Mouse (Mus musculus) limb, embryonic 15.5 days (tissue): ENCODE measurements at regions not wholly inside any gene's neighbourhood (a gene's known extent, or its start where the extent isn't known, plus 50 kb on each side); places are given as distances from the start of the nearest gene placed in this dataset.
"Not testable (repeated sequence)": the region's sequence is repeated elsewhere in the genome, so short reads cannot be mapped to it uniquely, and the experiment has no call there.

Source experiments
- ATAC-seq: fragments of 200-750 bp; cut with Nextera tagmentation; 2 replicates; pipeline ENCODE4 v1.8.0; 2017; ENCODE audit warnings: low read depth, moderate TSS enrichment; ENCODE audit not compliant: insufficient number of reproducible peaks, low FRiP score, low TSS enrichment
- H3K27ac ChIP-seq: fragments of 300-500 bp; sonication (generic); 2 replicates; pipeline ENCODE4 v1.5.1; 2015; ENCODE audit warnings: moderate library complexity, mild to moderate bottlenecking, inconsistent platforms
- H3K27me3 ChIP-seq: fragments of 300-500 bp; sonication (generic); 2 replicates; pipeline ENCODE4 v1.6.1; 2015; ENCODE audit warnings: inconsistent platforms
- H3K36me3 ChIP-seq: fragments of 300-500 bp; sonication (generic); 2 replicates; pipeline ENCODE4 v1.6.1; 2015; ENCODE audit warnings: inconsistent platforms
- H3K4me1 ChIP-seq: fragments of 300-500 bp; sonication (generic); 2 replicates; pipeline ENCODE4 v1.6.1; 2015; ENCODE audit warnings: inconsistent platforms
- H3K4me2 ChIP-seq: fragments of 300-500 bp; sonication (generic); 2 replicates; pipeline ENCODE4 v1.6.1; 2015; ENCODE audit warnings: mild to moderate bottlenecking, inconsistent platforms
- H3K4me3 ChIP-seq: fragments of 300-500 bp; sonication (generic); 2 replicates; pipeline ENCODE4 v1.5.1; 2015; ENCODE audit warnings: mild to moderate bottlenecking, inconsistent platforms
- H3K9ac ChIP-seq: fragments of 300-500 bp; sonication (generic); 2 replicates; pipeline ENCODE4 v1.6.1; 2015; ENCODE audit warnings: inconsistent platforms
- H3K9me3 ChIP-seq: fragments of 300-500 bp; sonication (generic); 2 replicates; pipeline ENCODE4 v1.6.1; 2016; ENCODE audit warnings: inconsistent platforms
- WGBS: fragments of 180-500 bp; shearing (Covaris S2); methylation state at CpG from one replicate; pipeline ENCODE4 v1.1.7; 2015; 5-methylcytosine and 5-hydroxymethylcytosine counted together

DNA sequence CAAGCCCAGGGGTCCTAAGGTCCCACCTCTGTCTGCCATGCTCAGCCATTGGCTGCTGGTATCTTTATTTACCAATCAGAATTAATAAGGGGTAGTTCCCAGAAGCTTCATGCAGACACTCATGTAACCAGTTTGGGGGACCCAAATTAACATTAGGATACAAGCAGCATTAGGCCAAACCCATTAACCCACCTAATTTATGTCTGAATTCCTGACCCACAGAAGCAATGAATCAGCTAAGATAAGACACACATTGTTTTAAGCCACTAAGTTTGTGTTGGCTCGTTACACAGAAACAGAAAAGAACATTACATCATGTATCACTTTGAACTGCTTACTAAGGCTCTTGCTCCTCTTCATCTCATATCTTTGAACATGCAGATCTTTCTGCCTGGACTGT is 461.0 kb downstream of the Lmo7 start:
- Histone ChIP-seq H3K36me3 (no peaks in the 10 kb centered on the region), H3K4me2 (no peak overlapping the region), H3K9ac (no peak overlapping the region), H3K9me3 (no peaks in the 10 kb centered on the region), H3K27ac (no peak overlapping the region), H3K27me3 (no peaks in the 10 kb centered on the region), H3K4me1 (no peaks in the 10 kb centered on the region), H3K4me3 (no peak overlapping the region)
- no peak for ATAC-seq
- 37% methylated on average over 1 of the region's 1 CpGs for WGBS

- no peaks in the 10 kb centered on the region for H3K9me3 ChIP-seq
- no peak overlapping the region for H3K4me3 ChIP-seq
- H3K9ac ChIP-seq = no peak overlapping the region
- no peaks in the 10 kb centered on the region for H3K36me3 ChIP-seq
- no peak overlapping the region for H3K27ac ChIP-seq
- H3K4me2 ChIP-seq = no peak overlapping the region
- no peak for ATAC-seq
- WGBS = 75% methylated on average over 3 of the region's 3 CpGs
- no peaks in the 10 kb centered on the region for H3K27me3 ChIP-seq
- H3K4me1 ChIP-seq = no peaks in the 10 kb centered on the region
Measured at GRCm38 (mm10) chr14:102181269-102181668, 451.5 kb downstream of the Lmo7 start.

GRCm38 (mm10) chr14:102171775-102172174 is 442.0 kb downstream of the Lmo7 start:
- no peak overlapping the region for H3K9ac ChIP-seq
- no peak overlapping the region for H3K4me2 ChIP-seq
- H3K27me3 ChIP-seq = no peaks in the 10 kb centered on the region
- no peak overlapping the region for H3K27ac ChIP-seq
- H3K9me3 ChIP-seq = no peaks in the 10 kb centered on the region
- H3K36me3 ChIP-seq = no peaks in the 10 kb centered on the region
- WGBS = 76% methylated on average over 2 of the region's 2 CpGs
- no peaks in the 10 kb centered on the region for H3K4me1 ChIP-seq
- ATAC-seq = no peak
- no peak overlapping the region for H3K4me3 ChIP-seq

DNA sequence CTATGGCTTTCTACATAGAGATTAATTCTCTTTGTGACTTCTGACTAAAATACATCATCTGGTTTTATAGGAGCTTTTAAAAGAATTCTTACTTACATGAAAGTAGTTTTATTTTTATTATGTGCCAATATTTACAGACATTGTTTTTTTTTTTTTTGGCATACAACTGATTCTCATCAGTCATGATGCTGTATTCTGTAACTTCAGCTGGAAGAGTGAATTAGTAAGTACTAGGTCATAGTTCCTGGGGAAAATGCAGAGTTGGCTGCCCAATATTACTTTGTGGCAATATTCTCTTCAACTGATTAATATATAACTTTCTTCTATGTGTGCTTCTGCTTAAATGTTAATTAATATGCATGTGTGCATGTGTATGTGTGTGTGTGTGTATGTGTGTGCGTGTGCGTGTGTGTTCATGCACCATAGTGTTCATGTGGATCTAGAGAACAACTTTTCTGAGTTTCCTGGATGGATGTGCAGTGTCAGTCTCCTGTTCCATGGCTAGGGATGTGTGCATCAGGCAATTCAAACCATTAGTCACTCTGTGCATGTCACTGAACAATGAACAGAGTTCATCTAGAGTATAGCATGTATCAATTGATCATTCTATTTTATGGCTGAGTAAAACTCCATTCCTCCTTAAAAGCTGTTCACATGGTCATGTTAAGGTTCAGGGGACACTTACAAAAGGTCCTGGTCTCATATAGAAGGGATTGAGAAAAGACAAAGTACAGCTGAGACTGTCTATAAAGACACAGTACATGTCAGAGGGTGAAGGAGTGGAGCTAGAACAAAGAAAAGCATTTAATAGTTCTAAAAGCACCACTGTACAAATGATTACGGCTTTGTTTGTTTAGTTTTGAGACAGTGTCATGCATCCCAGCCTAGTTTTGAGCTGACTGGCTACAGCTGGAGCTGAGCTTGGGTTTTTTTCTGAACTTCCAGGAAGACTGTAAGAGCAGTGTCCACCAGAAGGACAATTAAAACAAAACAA is 431.8 kb downstream of the Lmo7 start:
- Histone ChIP-seq H3K4me3 (no peak overlapping the region), H3K4me2 (no peak overlapping the region), H3K27me3 (no peaks in the 10 kb centered on the region), H3K4me1 (no peaks in the 10 kb centered on the region), H3K27ac (no peak overlapping the region), H3K9me3 (no peaks in the 10 kb centered on the region), H3K9ac (no peak overlapping the region), H3K36me3 (no peaks in the 10 kb centered on the region)
- 87% methylated on average over 3 of the region's 3 CpGs for WGBS
- ATAC-seq = no peak

GRCm38 (mm10) chr14:102150410-102150809 is 420.7 kb downstream of the Lmo7 start:
- not testable (repeated sequence) for H3K9ac ChIP-seq, H3K4me1 ChIP-seq, H3K4me2 ChIP-seq, H3K36me3 ChIP-seq, ATAC-seq, H3K9me3 ChIP-seq, H3K4me3 ChIP-seq, H3K27ac ChIP-seq, H3K27me3 ChIP-seq
- 94% methylated on average over 4 of the region's 4 CpGs for WGBS

GRCm38 (mm10) chr14:102142720-102143119 is 413.0 kb downstream of the Lmo7 start:
- H3K9ac ChIP-seq = no peak overlapping the region
- ATAC-seq = no peak
- 38% methylated on average over 2 of the region's 2 CpGs for WGBS

GRCm38 (mm10) chr14:102138936-102139335 is 409.2 kb downstream of the Lmo7 start:
- Histone ChIP-seq H3K27me3 (no peaks in the 10 kb centered on the region), H3K27ac (no peak overlapping the region), H3K9me3 (no peaks in the 10 kb centered on the region), H3K4me2 (no peak overlapping the region), H3K9ac (no peak overlapping the region), H3K36me3 (no peaks in the 10 kb centered on the region), H3K4me3 (no peak overlapping the region), H3K4me1 (no peaks in the 10 kb centered on the region)
- no peak for ATAC-seq
- WGBS = 92% methylated on average over 1 of the region's 1 CpGs

More at GRCm38 (mm10) chr14:102142720-102143119, 413.0 kb downstream of the Lmo7 start:
- Histone ChIP-seq H3K4me1 (no peaks in the 10 kb centered on the region), H3K4me2 (no peak overlapping the region), H3K4me3 (no peak overlapping the region), H3K27me3 (no peaks in the 10 kb centered on the region), H3K9me3 (no peaks in the 10 kb centered on the region), H3K36me3 (no peaks in the 10 kb centered on the region), H3K27ac (no peak overlapping the region)

DNA sequence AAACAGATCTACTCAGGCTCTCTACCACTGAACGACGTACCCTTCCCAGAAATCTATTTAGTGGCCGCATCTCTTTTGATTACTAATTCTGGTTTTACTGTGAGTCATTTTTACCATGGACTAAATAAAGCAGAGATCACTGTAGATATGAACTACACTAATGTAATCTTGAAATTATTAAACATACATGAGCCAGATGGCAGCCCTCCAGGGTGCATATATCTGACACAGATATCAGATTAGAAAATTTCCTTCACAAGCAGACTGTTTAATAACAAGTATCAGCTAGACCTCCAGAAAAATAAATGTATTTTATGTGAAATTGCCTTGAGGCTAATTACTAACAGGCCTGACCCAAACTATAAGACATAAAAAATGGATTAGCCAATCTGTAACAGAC is 388.4 kb downstream of the Lmo7 start:
- H3K4me2 ChIP-seq = no peak overlapping the region
- H3K36me3 ChIP-seq = no peaks in the 10 kb centered on the region
- H3K9me3 ChIP-seq = no peaks in the 10 kb centered on the region
- H3K4me3 ChIP-seq = no peak overlapping the region
- no peaks in the 10 kb centered on the region for H3K27me3 ChIP-seq
- H3K4me1 ChIP-seq = no peaks in the 10 kb centered on the region
- no peak overlapping the region for H3K27ac ChIP-seq
- WGBS = 53% methylated on average over 3 of the region's 3 CpGs
- ATAC-seq = no peak
- H3K9ac ChIP-seq = no peak overlapping the region

GRCm38 (mm10) chr14:102106165-102106564 is 376.4 kb downstream of the Lmo7 start:
- 86% methylated on average over 3 of the region's 3 CpGs for WGBS
- Histone ChIP-seq H3K9ac (no peak overlapping the region), H3K4me3 (no peak overlapping the region), H3K4me2 (no peak overlapping the region), H3K36me3 (no peaks in the 10 kb centered on the region), H3K9me3 (no peaks in the 10 kb centered on the region), H3K27me3 (no peaks in the 10 kb centered on the region), H3K4me1 (no peaks in the 10 kb centered on the region), H3K27ac (no peak overlapping the region)
- no peak for ATAC-seq

- no peak for ATAC-seq
- Histone ChIP-seq H3K4me3 (no peak overlapping the region), H3K36me3 (no peaks in the 10 kb centered on the region), H3K4me1 (no peaks in the 10 kb centered on the region), H3K27ac (no peak overlapping the region), H3K9me3 (no peaks in the 10 kb centered on the region), H3K27me3 (no peaks in the 10 kb centered on the region), H3K4me2 (no peak overlapping the region), H3K9ac (no peak overlapping the region)
- WGBS = 92% methylated on average over 1 of the region's 1 CpGs
Measured at GRCm38 (mm10) chr14:102094105-102094504, 364.3 kb downstream of the Lmo7 start.

DNA sequence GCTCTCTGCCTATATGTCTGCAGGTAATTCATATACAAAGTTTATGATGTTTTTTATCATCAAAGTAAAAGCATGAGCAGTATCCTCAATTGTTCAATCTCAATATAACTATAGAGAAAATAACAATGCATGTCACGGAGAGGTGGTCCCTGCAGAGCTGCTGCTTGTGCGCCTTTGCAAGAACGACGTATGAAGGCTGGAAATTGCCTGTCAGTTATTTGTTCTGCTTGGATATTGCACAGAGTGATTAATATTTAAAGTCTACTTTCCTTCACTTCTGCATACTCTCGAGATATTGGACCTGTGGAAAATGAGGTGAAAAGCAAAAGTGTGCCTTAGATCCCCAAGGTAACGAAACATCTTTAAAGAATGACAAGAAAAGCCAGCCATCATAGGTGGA is 362.8 kb downstream of the Lmo7 start:
- no peak for ATAC-seq
- H3K27ac ChIP-seq = no peak overlapping the region
- no peaks in the 10 kb centered on the region for H3K27me3 ChIP-seq
- H3K9ac ChIP-seq = no peak overlapping the region
- no peaks in the 10 kb centered on the region for H3K4me1 ChIP-seq
- no peak overlapping the region for H3K4me2 ChIP-seq
- no peak overlapping the region for H3K4me3 ChIP-seq
- H3K9me3 ChIP-seq = no peaks in the 10 kb centered on the region
- WGBS = 74% methylated on average over 6 of the region's 6 CpGs
- no peaks in the 10 kb centered on the region for H3K36me3 ChIP-seq

DNA sequence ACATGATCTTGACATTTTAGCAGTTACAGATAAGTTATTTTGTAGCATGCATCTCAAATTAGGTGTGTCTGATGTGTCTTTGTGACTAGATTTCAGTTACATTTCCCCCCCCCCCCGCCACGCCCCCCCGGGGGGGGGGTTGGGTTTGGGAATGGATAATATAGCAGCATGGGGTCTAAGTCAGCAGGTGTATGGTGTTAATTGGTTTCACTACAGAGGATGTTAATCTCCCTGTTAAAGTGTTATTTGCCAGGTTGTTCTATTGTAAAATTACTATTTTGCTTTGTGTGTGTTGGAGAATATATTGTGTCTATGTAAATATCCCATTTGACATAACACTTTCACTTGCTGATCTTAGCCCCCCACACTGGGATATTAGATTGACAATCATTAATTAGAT is 319.2 kb downstream of the Lmo7 start:
- H3K4me1 ChIP-seq = no peaks in the 10 kb centered on the region
- no peak overlapping the region for H3K4me2 ChIP-seq
- H3K9ac ChIP-seq = no peak overlapping the region
- no peak overlapping the region for H3K4me3 ChIP-seq
- H3K27ac ChIP-seq = no peak overlapping the region
- WGBS = 17% methylated on average over 3 of the region's 3 CpGs
- no peaks in the 10 kb centered on the region for H3K9me3 ChIP-seq
- no peak for ATAC-seq
- H3K36me3 ChIP-seq = no peaks in the 10 kb centered on the region
- no peaks in the 10 kb centered on the region for H3K27me3 ChIP-seq
